ENCODE assay signal across 11 mouse cellular contexts in the genomic region with DNA sequence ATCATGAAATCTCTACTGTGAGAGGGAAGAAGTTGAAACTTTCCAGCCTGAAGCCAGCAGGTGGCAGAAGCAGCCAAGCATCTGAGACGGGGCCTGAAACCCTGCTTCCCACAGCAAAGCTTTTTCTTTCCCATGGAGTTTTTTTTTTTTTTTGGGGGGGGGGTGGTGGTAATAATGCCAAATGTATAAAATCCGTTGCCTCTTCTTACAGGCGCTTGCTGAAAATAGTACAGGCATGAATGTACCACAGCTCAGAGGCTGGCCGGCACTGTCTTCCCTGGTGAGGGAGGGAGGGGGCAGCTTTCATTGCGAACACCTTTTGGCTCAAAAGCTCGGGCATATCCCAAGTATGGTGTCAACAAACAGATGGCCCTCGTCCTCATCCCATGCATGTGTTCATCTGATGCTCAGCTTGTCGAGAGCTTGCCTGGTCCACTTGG. TPM values are rescaled to one million over a fixed set of nuclear protein-coding genes. Genes with fewer than 3 reads are reported as not detected.
A peak's percentile ranks its signal among the peaks of the same experiment; 100 is the strongest.
DNase-seq lines count a peak whose midpoint lies in the region; ATAC-seq and TF ChIP-seq lines count a peak whose summit lies in the region.
"Had no signal": no experiment of that assay in that cellular context is flagged by ENCODE, and none has a peak within 500 bp of the region (broad histone marks: within the 10 kb centered on the region; RNA-seq: fewer than 3 reads in every experiment).

No protein-coding gene starts in this region.

- DNase-seq in forebrain, embryonic 11.5 days (ENCODE audit: low spot score) = peak; percentile 52
- DNase-seq in forebrain, embryonic 10.5 days (ENCODE audit: extremely low spot score, low spot score) = no peak
- peak; percentile 3 for DNase-seq in 3T3-L1 (ENCODE audit: low read depth, low spot score)
- DNase-seq in embryo, embryonic 11 days = peak; percentile 59
- DNase-seq in layer of hippocampus, adult 2 months (ENCODE audit: low spot score in 2 of 2) = peak; percentile 26 to 70
- DNase-seq in midbrain, embryonic 14.5 days = peak; percentile 87
- no peak for DNase-seq in c-Kit-positive CD71-positive TER-119-positive erythroid progenitor cells, embryonic 14.5 days (ENCODE audit: low spot score)
- no peak for DNase-seq in spleen, postnatal 10 days (ENCODE audit: low spot score in 2 of 2)
- DNase-seq: liver, embryonic 13.5 days had no signal

- no peak overlapping the region for H3K4me3 ChIP-seq in forebrain, embryonic 11.5 days (ENCODE audit: low read depth, low read length)
- H3K4me3 ChIP-seq in forebrain, embryonic 10.5 days = no peak overlapping the region
- H3K4me3 ChIP-seq in layer of hippocampus, adult 2 months = 0 out of 2 replicates have a peak overlapping the region, but pooled peaks have one; percentile 17
- no peak overlapping the region for H3K4me3 ChIP-seq in midbrain, embryonic 14.5 days (replicated peaks; ENCODE audit: low read depth, low read length)
- H3K4me3 ChIP-seq: embryonic facial prominence, embryonic 12.5 days; liver, embryonic 13.5 days had no signal

- no peaks in the 10 kb centered on the region for H3K9me3 ChIP-seq in forebrain, embryonic 11.5 days (ENCODE audit: control insufficient read depth, low read length)
- no peaks in the 10 kb centered on the region for H3K9me3 ChIP-seq in forebrain, embryonic 10.5 days
- no peaks in the 10 kb centered on the region for H3K9me3 ChIP-seq in midbrain, embryonic 14.5 days (ENCODE audit: control insufficient read depth, low read length)
- H3K9me3 ChIP-seq: embryonic facial prominence, embryonic 12.5 days; liver, embryonic 13.5 days had no signal

- H3K36me3 ChIP-seq in forebrain, embryonic 11.5 days (ENCODE audit: control insufficient read depth, insufficient read depth, low read length) = no peaks in the 10 kb centered on the region
- no peaks in the 10 kb centered on the region for H3K36me3 ChIP-seq in forebrain, embryonic 10.5 days (replicated peaks)
- H3K36me3 ChIP-seq in midbrain, embryonic 14.5 days (ENCODE audit: control insufficient read depth, insufficient read depth, low read length) = no peaks in the 10 kb centered on the region
- H3K36me3 ChIP-seq: embryonic facial prominence, embryonic 12.5 days; liver, embryonic 13.5 days had no signal

- no peak overlapping the region for H3K4me2 ChIP-seq in forebrain, embryonic 11.5 days (ENCODE audit: low read depth, low read length, severe bottlenecking)
- no peak overlapping the region for H3K4me2 ChIP-seq in midbrain, embryonic 14.5 days (ENCODE audit: low read length)
- H3K4me2 ChIP-seq: embryonic facial prominence, embryonic 12.5 days; liver, embryonic 13.5 days had no signal

- no peaks in the 10 kb centered on the region for H3K4me1 ChIP-seq in forebrain, embryonic 11.5 days (replicated peaks; ENCODE audit: control insufficient read depth, insufficient read depth, low read length)
- H3K4me1 ChIP-seq in forebrain, embryonic 10.5 days = no peaks in the 10 kb centered on the region
- no peaks in the 10 kb centered on the region for H3K4me1 ChIP-seq in midbrain, embryonic 14.5 days (ENCODE audit: control insufficient read depth, insufficient read depth, low read length)
- H3K4me1 ChIP-seq: embryonic facial prominence, embryonic 12.5 days; liver, embryonic 13.5 days had no signal

- no peak overlapping the region for H3K9ac ChIP-seq in forebrain, embryonic 11.5 days (ENCODE audit: low read length)
- H3K9ac ChIP-seq in midbrain, embryonic 14.5 days (replicated peaks; ENCODE audit: low read length) = no peak overlapping the region
- H3K9ac ChIP-seq: embryonic facial prominence, embryonic 12.5 days; liver, embryonic 13.5 days had no signal

- H3K27ac ChIP-seq in forebrain, embryonic 11.5 days (ENCODE audit: low read depth, low read length) = no peak overlapping the region
- no peak overlapping the region for H3K27ac ChIP-seq in forebrain, embryonic 10.5 days
- H3K27ac ChIP-seq in layer of hippocampus, adult 2 months = no peak overlapping the region
- no peak overlapping the region for H3K27ac ChIP-seq in midbrain, embryonic 14.5 days (replicated peaks; ENCODE audit: low read depth, low read length)
- H3K27ac ChIP-seq: embryonic facial prominence, embryonic 12.5 days; liver, embryonic 13.5 days had no signal

- no peaks in the 10 kb centered on the region for H3K27me3 ChIP-seq in forebrain, embryonic 11.5 days (ENCODE audit: control insufficient read depth, insufficient read depth, low read length)
- no peaks in the 10 kb centered on the region for H3K27me3 ChIP-seq in forebrain, embryonic 10.5 days (ENCODE audit: poor library complexity, severe bottlenecking)
- H3K27me3 ChIP-seq in midbrain, embryonic 14.5 days (ENCODE audit: control insufficient read depth, insufficient read depth, low read length) = no peaks in the 10 kb centered on the region
- H3K27me3 ChIP-seq: CH12.LX; embryonic facial prominence, embryonic 12.5 days; liver, embryonic 13.5 days had no signal

- ATAC-seq in forebrain, embryonic 11.5 days (replicated peaks; ENCODE audit: low FRiP score) = no peak
- no peak for ATAC-seq in midbrain, embryonic 14.5 days (ENCODE audit: low FRiP score, low TSS enrichment)

- 49% methylated on average over 8 of the region's 8 CpGs for WGBS in forebrain, embryonic 11.5 days
- WGBS in forebrain, embryonic 10.5 days = 61% methylated on average over 8 of the region's 8 CpGs
- WGBS in midbrain, embryonic 14.5 days = 43% methylated on average over 8 of the region's 8 CpGs

- peak; percentile 77 for TF ChIP-seq CTCF in layer of hippocampus, adult 2 months (conservative IDR thresholded peaks at IDR 0.05)

RNA-seq across cellular contexts. Expression of a gene that starts 51.0 kb away (rescaled TPM):
- polyA plus RNA-seq in forebrain, embryonic 11.5 days (2014; fragmentation: Nextera tagmentation; extraction: Ambion mirVana) = 3.2 and 3.8 TPM in 2 replicates
- polyA plus RNA-seq in forebrain, embryonic 10.5 days (2016; fragmentation: Nextera tagmentation; extraction: Ambion mirVana) = 1.4 and 1.5 TPM in 2 replicates
- total RNA-seq in layer of hippocampus, adult 2 months (2021) = 1 to 10 TPM; 5.6 to 6.4 TPM
- 21.2 and 25.2 TPM in 2 replicates for polyA plus RNA-seq in midbrain, embryonic 14.5 days (2014; fragmentation: Nextera tagmentation; extraction: Ambion mirVana)
- total RNA-seq: CH12.LX had no signal

Comparison
In these comparisons a context has a peak if more than half of its experiments do, and no peak if none do; other contexts are left out.
1. DNase-seq: peak in forebrain, embryonic 11.5 days (single experiment), 3T3-L1 (single experiment), embryo, embryonic 11 days (single experiment), layer of hippocampus, adult 2 months (2 of 2) and midbrain, embryonic 14.5 days (single experiment); none in forebrain, embryonic 10.5 days (single experiment), c-Kit-positive CD71-positive TER-119-positive erythroid progenitor cells, embryonic 14.5 days (single experiment) and spleen, postnatal 10 days (0 of 2).